Mouse (Mus musculus): Measurements from ENCODE around the gene Oasl1.

GRCm38 (mm10) chr5:114973131-114973530, 50.1 kb downstream of the Oasl1 start:
- TF ChIP-seq POLR2A (IDR thresholded peaks at IDR 0.05; ENCODE audit: control insufficient read depth, extremely low read depth, insufficient read depth, low read length, poor library complexity), result no peak
- TF ChIP-seq CTCF (IDR thresholded peaks at IDR 0.05; ENCODE audit: borderline replicate concordance, control insufficient read depth, extremely low read depth, insufficient read depth, low read length, poor library complexity), result no peak
